Mouse (Mus musculus): ENCODE measurements around the gene Baz2b.

DNA sequence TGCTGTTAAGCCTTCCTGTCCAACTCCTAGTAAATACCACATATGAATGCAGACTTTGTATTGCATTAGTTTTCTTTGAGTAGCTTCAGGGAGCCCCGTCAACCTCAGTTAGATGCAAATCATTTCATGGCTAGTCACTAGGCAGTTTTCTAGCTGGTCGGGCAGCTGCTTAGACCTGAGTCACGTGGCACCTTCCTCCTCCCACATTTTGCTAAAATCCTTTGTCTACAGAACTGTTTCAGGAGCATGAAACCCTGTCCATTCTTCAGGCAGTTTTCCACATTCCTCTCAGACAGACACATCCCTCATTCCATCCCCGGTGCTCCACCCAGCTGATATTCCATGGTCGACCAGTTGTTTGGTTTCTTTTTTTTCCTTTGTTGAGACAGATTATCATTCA, 246.6 kb downstream of the Baz2b start:
- TF ChIP-seq CTCF (IDR thresholded peaks at IDR 0.05; ENCODE audit: low read depth) (no peak), EP300 (optimal IDR thresholded peaks at IDR 0.05) (no peak)
